Mouse (Mus musculus) heart, embryonic 15.5 days (tissue): ENCODE measurements around the gene Gm17581. TPM values are rescaled to one million over a fixed set of nuclear protein-coding genes. Genes with fewer than 3 reads are reported as not detected.

ENCODE experiments used
- ATAC-seq: fragments of 200-750 bp; cut with Nextera tagmentation; replicated peaks from 2 replicates; pipeline ENCODE4 v1.8.0; 2017; ENCODE audit warnings: low read depth, moderate TSS enrichment; ENCODE audit not compliant: insufficient number of reproducible peaks, insufficient read depth, low FRiP score
- H3K27ac ChIP-seq: fragments of 300-500 bp; sonication (generic); 2 replicates; pipeline ENCODE4 v1.5.1; 2015; ENCODE audit warnings: mild to moderate bottlenecking, inconsistent platforms
- H3K27me3 ChIP-seq: fragments of 300-500 bp; sonication (generic); 2 replicates; pipeline ENCODE4 v1.6.1; 2015; ENCODE audit warnings: inconsistent platforms
- H3K36me3 ChIP-seq: fragments of 300-500 bp; sonication (generic); 2 replicates; pipeline ENCODE4 v1.6.1; 2015; ENCODE audit warnings: mild to moderate bottlenecking, inconsistent platforms
- H3K4me1 ChIP-seq: fragments of 300-500 bp; sonication (generic); replicated peaks from 2 replicates; pipeline ENCODE4 v1.6.1; 2015; ENCODE audit warnings: inconsistent platforms
- H3K4me2 ChIP-seq: fragments of 300-500 bp; sonication (generic); 2 replicates; pipeline ENCODE4 v1.6.1; 2015; ENCODE audit warnings: inconsistent platforms, mild to moderate bottlenecking, moderate library complexity
- H3K4me3 ChIP-seq: fragments of 300-500 bp; sonication (generic); 2 replicates; pipeline ENCODE4 v1.5.1; 2015; ENCODE audit warnings: mild to moderate bottlenecking, inconsistent platforms
- H3K9ac ChIP-seq: fragments of 300-500 bp; sonication (generic); 2 replicates; pipeline ENCODE4 v1.6.1; 2015; ENCODE audit warnings: mild to moderate bottlenecking, inconsistent platforms
- H3K9me3 ChIP-seq: fragments of 300-500 bp; sonication (generic); replicated peaks from 2 replicates; pipeline ENCODE4 v1.6.1; 2016; ENCODE audit warnings: inconsistent platforms
- WGBS: fragments of 180-500 bp; shearing (Covaris S2); methylation state at CpG from one replicate; pipeline ENCODE4 v1.1.7; 2015; ENCODE audit warnings: mixed read lengths; 5-methylcytosine and 5-hydroxymethylcytosine counted together
- polyA plus RNA-seq: library from polyadenylated mRNA; unstranded; fragments of >200 nt; fragmentation: Nextera tagmentation; extraction: Ambion mirVana; gene quantifications from 2 replicates; pipeline ENCODE4 v1.2.1, GENCODE M21; 2015

Gm17581 gene
- polyA plus RNA-seq, 1 experiment from 2014 or later = not detected

DNA sequence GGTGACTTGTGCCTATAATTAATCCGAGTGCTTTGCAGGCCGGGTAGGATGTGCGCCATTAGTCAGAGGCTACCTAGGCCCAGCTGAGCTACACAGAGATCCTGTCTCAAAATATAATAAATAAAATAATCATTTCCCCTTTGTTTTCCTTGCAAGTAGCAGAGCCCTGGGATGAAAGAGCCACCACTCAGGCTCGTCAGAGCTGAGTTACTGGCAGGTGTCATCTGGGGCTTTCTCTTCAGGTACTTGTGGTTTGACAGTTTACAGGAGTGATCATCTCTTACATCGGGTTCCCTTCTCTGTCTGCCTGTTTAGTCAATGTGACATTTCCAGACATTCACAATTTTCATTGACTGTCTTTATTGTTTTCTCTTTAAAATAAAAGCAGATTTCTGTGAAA is 49.1 kb downstream of the Gm17581 start:
- Histone ChIP-seq H3K4me2 (no peak overlapping the region), H3K4me3 (no peak overlapping the region), H3K36me3 (no peaks in the 10 kb centered on the region), H3K27ac (no peak overlapping the region), H3K4me1 (peaks cover 23% of the 10 kb centered on the region), H3K27me3 (no peaks in the 10 kb centered on the region), H3K9me3 (no peaks in the 10 kb centered on the region), H3K9ac (no peak overlapping the region)
- WGBS = 63% methylated on average over 5 of the region's 5 CpGs
- no peak for ATAC-seq

Other genes with a start within 250 kb of the Gm17581 start
- 20.0 and 22.5 TPM in 2 replicates for gene Acss2, start 217.9 kb downstream of the Gm17581 start, polyA plus RNA-seq
- 1.1 and 2.4 TPM in 2 replicates for gene Ggt7, start 217.6 kb downstream of the Gm17581 start, polyA plus RNA-seq
- 20.0 and 26.9 TPM in 2 replicates for gene Gss, start 143.1 kb downstream of the Gm17581 start, polyA plus RNA-seq
- 21.1 and 21.8 TPM in 2 replicates for gene Myh7b, start 124.7 kb downstream of the Gm17581 start, polyA plus RNA-seq
- 83.0 and 101 TPM in 2 replicates for gene Trpc4ap, start 43.5 kb downstream of the Gm17581 start, polyA plus RNA-seq
- gene Edem2, start 6.4 kb downstream of the Gm17581 start, polyA plus RNA-seq = 20.3 and 29.3 TPM in 2 replicates
- 8.0 and 8.3 TPM in 2 replicates for gene Procr, start 15.3 kb upstream of the Gm17581 start, polyA plus RNA-seq
- 0.05 and 0.13 TPM in 2 replicates for gene Mmp24, start 39.5 kb upstream of the Gm17581 start, polyA plus RNA-seq
- 14.8 and 16.8 TPM in 2 replicates for gene BC029722, start 83.6 kb upstream of the Gm17581 start, polyA plus RNA-seq
- 107 and 132 TPM in 2 replicates for gene Eif6, start 91.1 kb upstream of the Gm17581 start, polyA plus RNA-seq
- gene Fam83c, start 99.0 kb upstream of the Gm17581 start, polyA plus RNA-seq = 0.05 and 0.08 TPM in 2 replicates
- gene Uqcc1, start 194.4 kb upstream of the Gm17581 start, polyA plus RNA-seq = 114 and 134 TPM in 2 replicates
- not detected in 2 replicates for gene Gm15557, start 204.9 kb upstream of the Gm17581 start, polyA plus RNA-seq
- 0.30 and 0.61 TPM in 2 replicates for gene Gdf5, start 209.5 kb upstream of the Gm17581 start, polyA plus RNA-seq
- 7.7 and 11.0 TPM in 2 replicates for gene Cep250, start 220.6 kb upstream of the Gm17581 start, polyA plus RNA-seq